Mouse (Mus musculus): ENCODE results near the gene Tnk2. TPM values are rescaled to one million over a fixed set of nuclear protein-coding genes. Genes with fewer than 3 reads are reported as not detected.

Gene Tnk2
- polyA plus RNA-seq, 1 experiment = 35.0 TPM

GRCm38 (mm10) chr16:32641440-32642219 is 2.0 kb upstream of the Tnk2 start:
- Histone ChIP-seq H3K36me3 (ENCODE audit: control insufficient read depth, insufficient read depth) (no peaks in the 10 kb centered on the region), H3K27me3 (ENCODE audit: control insufficient read depth, insufficient read depth, insufficient read length) (no peaks in the 10 kb centered on the region), H3K4me3 (no peak overlapping the region), H3ac (ENCODE audit: control insufficient read depth, insufficient read length) (no peak overlapping the region), H3K4me2 (ENCODE audit: low read depth) (no peak overlapping the region), H3K79me2 (ENCODE audit: control insufficient read depth, insufficient read depth) (peaks cover 8% of the 10 kb centered on the region)
- no peak for TF ChIP-seq MYOG (IDR thresholded peaks at IDR 0.05; ENCODE audit: control insufficient read depth in 1 of 3, insufficient read depth in 1 of 3, insufficient read length in 2 of 3, low read depth in 2 of 3)
- TF ChIP-seq POLR2A (IDR thresholded peaks at IDR 0.05; ENCODE audit: insufficient read length, low read depth) = no peak
- TF ChIP-seq CEBPB (IDR thresholded peaks at IDR 0.05; ENCODE audit: insufficient read depth, poor library complexity, severe bottlenecking) = no peak
- no peak for TF ChIP-seq SRF (IDR thresholded peaks at IDR 0.05; ENCODE audit: control insufficient read depth, insufficient read length, low read depth)
- TF ChIP-seq USF1 (IDR thresholded peaks at IDR 0.05; ENCODE audit: low read depth) = no peak
- TF ChIP-seq TCF12 (IDR thresholded peaks at IDR 0.05; ENCODE audit: insufficient read depth, poor library complexity, severe bottlenecking) = no peak
- no peak for TF ChIP-seq REST (IDR thresholded peaks at IDR 0.05; ENCODE audit: insufficient read depth, insufficient read length)
- no peak for TF ChIP-seq TCF3 (IDR thresholded peaks at IDR 0.05; ENCODE audit: insufficient read length, low read depth)
- TF ChIP-seq MAX (IDR thresholded peaks at IDR 0.05; ENCODE audit: low read depth) = no peak
- no peak for TF ChIP-seq POLR2AphosphoS2 (IDR thresholded peaks at IDR 0.05; ENCODE audit: insufficient read length, low read depth)
- TF ChIP-seq E2F4 (IDR thresholded peaks at IDR 0.05; ENCODE audit: insufficient read depth) = no peak
- no peak for TF ChIP-seq MYOD1 (IDR thresholded peaks at IDR 0.05; ENCODE audit: control insufficient read depth in 1 of 3, insufficient read length in 2 of 3, low read depth in 2 of 3)

DNA sequence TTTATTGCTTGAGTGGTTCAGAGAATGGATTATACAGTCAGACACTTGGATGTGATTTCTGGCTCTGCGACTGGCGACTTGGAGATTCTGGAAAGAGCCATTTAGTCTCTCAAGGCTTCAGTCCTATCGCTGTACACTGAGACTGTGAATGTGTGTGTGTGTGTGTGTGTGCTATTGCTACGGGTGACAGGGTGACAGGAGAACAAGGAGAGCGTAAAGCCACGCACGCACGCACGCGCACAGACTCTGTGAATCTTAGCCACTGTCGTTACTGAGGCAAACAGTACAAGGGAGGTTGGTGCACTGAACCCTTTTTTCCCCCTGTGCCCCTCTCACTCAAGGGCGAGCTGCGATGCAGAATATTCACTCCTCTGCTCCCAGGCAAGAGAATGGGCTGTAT is 1.4 kb upstream of the Tnk2 start:
- Histone ChIP-seq H3K27me3 (ENCODE audit: control insufficient read depth, insufficient read depth, insufficient read length) (no peaks in the 10 kb centered on the region), H3K4me3 (no peak overlapping the region), H3ac (ENCODE audit: control insufficient read depth, insufficient read length) (no peak overlapping the region), H3K36me3 (ENCODE audit: control insufficient read depth, insufficient read depth) (no peaks in the 10 kb centered on the region), H3K79me2 (ENCODE audit: control insufficient read depth, insufficient read depth) (peaks cover 14% of the 10 kb centered on the region), H3K4me2 (ENCODE audit: low read depth) (no peak overlapping the region)
- TF ChIP-seq MAX (IDR thresholded peaks at IDR 0.05; ENCODE audit: low read depth) (no peak), MYOG (IDR thresholded peaks at IDR 0.05; ENCODE audit: control insufficient read depth in 1 of 3, insufficient read depth in 1 of 3, insufficient read length in 2 of 3, low read depth in 2 of 3) (no peak), POLR2AphosphoS2 (IDR thresholded peaks at IDR 0.05; ENCODE audit: insufficient read length, low read depth) (no peak), POLR2A (IDR thresholded peaks at IDR 0.05; ENCODE audit: insufficient read length, low read depth) (no peak), TCF3 (IDR thresholded peaks at IDR 0.05; ENCODE audit: insufficient read length, low read depth) (no peak), TCF12 (IDR thresholded peaks at IDR 0.05; ENCODE audit: insufficient read depth, poor library complexity, severe bottlenecking) (no peak), USF1 (IDR thresholded peaks at IDR 0.05; ENCODE audit: low read depth) (no peak), REST (IDR thresholded peaks at IDR 0.05; ENCODE audit: insufficient read depth, insufficient read length) (no peak), CEBPB (IDR thresholded peaks at IDR 0.05; ENCODE audit: insufficient read depth, poor library complexity, severe bottlenecking) (no peak), E2F4 (IDR thresholded peaks at IDR 0.05; ENCODE audit: insufficient read depth) (no peak), SRF (IDR thresholded peaks at IDR 0.05; ENCODE audit: control insufficient read depth, insufficient read length, low read depth) (no peak), MYOD1 (IDR thresholded peaks at IDR 0.05; ENCODE audit: control insufficient read depth in 1 of 3, insufficient read length in 2 of 3, low read depth in 2 of 3) (no peak)

- Histone ChIP-seq H3K4me3 (peak overlapping the region; percentile 25), H3ac (ENCODE audit: control insufficient read depth, insufficient read length) (peak overlapping the region; percentile 86), H3K4me2 (ENCODE audit: low read depth) (peak overlapping the region; percentile 79), H3K36me3 (ENCODE audit: control insufficient read depth, insufficient read depth) (no peaks in the 10 kb centered on the region), H3K79me2 (ENCODE audit: control insufficient read depth, insufficient read depth) (peaks cover 34% of the 10 kb centered on the region), H3K27me3 (ENCODE audit: control insufficient read depth, insufficient read depth, insufficient read length) (no peaks in the 10 kb centered on the region)
- no peak for TF ChIP-seq MYOG (IDR thresholded peaks at IDR 0.05; ENCODE audit: control insufficient read depth in 1 of 3, insufficient read depth in 1 of 3, insufficient read length in 2 of 3, low read depth in 2 of 3)
- no peak for TF ChIP-seq CEBPB (IDR thresholded peaks at IDR 0.05; ENCODE audit: insufficient read depth, poor library complexity, severe bottlenecking)
- TF ChIP-seq POLR2A (IDR thresholded peaks at IDR 0.05; ENCODE audit: insufficient read length, low read depth) = no peak
- no peak for TF ChIP-seq E2F4 (IDR thresholded peaks at IDR 0.05; ENCODE audit: insufficient read depth)
- TF ChIP-seq TCF3 (IDR thresholded peaks at IDR 0.05; ENCODE audit: insufficient read length, low read depth) = no peak
- no peak for TF ChIP-seq SRF (IDR thresholded peaks at IDR 0.05; ENCODE audit: control insufficient read depth, insufficient read length, low read depth)
- no peak for TF ChIP-seq TCF12 (IDR thresholded peaks at IDR 0.05; ENCODE audit: insufficient read depth, poor library complexity, severe bottlenecking)
- TF ChIP-seq REST (IDR thresholded peaks at IDR 0.05; ENCODE audit: insufficient read depth, insufficient read length) = no peak
- TF ChIP-seq MYOD1 (IDR thresholded peaks at IDR 0.05; ENCODE audit: control insufficient read depth in 1 of 3, insufficient read length in 2 of 3, low read depth in 2 of 3) = no peak
Observed at GRCm38 (mm10) chr16:32644069-32644800, 561 bp downstream of the Tnk2 start.

DNA sequence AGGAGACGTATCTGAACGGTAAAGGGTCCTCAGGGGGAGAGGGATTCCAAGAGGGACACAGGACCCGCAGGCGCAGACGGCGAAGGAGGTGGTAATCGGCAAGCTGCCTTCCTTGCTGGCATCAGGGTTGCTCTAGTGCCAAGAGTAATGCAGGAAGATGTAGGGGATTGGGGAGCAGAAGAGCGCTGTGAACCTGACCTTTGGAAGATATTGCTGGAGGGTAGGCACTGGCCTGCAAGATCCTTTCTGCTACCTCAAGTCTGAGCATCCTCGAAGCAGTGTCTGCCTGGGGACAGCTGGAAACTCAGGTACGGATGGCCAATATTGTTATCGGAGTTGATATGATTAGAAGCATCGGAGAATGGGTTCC is 1.1 kb downstream of the Tnk2 start:
- Histone ChIP-seq H3K27me3 (ENCODE audit: control insufficient read depth, insufficient read depth, insufficient read length) (no peaks in the 10 kb centered on the region), H3K4me3 (peak overlapping the region; percentile 25), H3K4me2 (ENCODE audit: low read depth) (peak overlapping the region; percentile 79), H3ac (ENCODE audit: control insufficient read depth, insufficient read length) (peak overlapping the region; percentile 86), H3K36me3 (ENCODE audit: control insufficient read depth, insufficient read depth) (no peaks in the 10 kb centered on the region), H3K79me2 (ENCODE audit: control insufficient read depth, insufficient read depth) (peaks cover 34% of the 10 kb centered on the region)
- TF ChIP-seq MYOD1 (IDR thresholded peaks at IDR 0.05; ENCODE audit: control insufficient read depth in 1 of 3, insufficient read length in 2 of 3, low read depth in 2 of 3) = no peak
- no peak for TF ChIP-seq TCF3 (IDR thresholded peaks at IDR 0.05; ENCODE audit: insufficient read length, low read depth)
- no peak for TF ChIP-seq REST (IDR thresholded peaks at IDR 0.05; ENCODE audit: insufficient read depth, insufficient read length)
- no peak for TF ChIP-seq MYOG (IDR thresholded peaks at IDR 0.05; ENCODE audit: control insufficient read depth in 1 of 3, insufficient read depth in 1 of 3, insufficient read length in 2 of 3, low read depth in 2 of 3)
- TF ChIP-seq POLR2AphosphoS2 (IDR thresholded peaks at IDR 0.05; ENCODE audit: insufficient read length, low read depth) = no peak
- no peak for TF ChIP-seq SRF (IDR thresholded peaks at IDR 0.05; ENCODE audit: control insufficient read depth, insufficient read length, low read depth)
- TF ChIP-seq CEBPB (IDR thresholded peaks at IDR 0.05; ENCODE audit: insufficient read depth, poor library complexity, severe bottlenecking) = no peak
- no peak for TF ChIP-seq TCF12 (IDR thresholded peaks at IDR 0.05; ENCODE audit: insufficient read depth, poor library complexity, severe bottlenecking)
- no peak for TF ChIP-seq POLR2A (IDR thresholded peaks at IDR 0.05; ENCODE audit: insufficient read length, low read depth)
- no peak for TF ChIP-seq USF1 (IDR thresholded peaks at IDR 0.05; ENCODE audit: low read depth)
- no peak for TF ChIP-seq E2F4 (IDR thresholded peaks at IDR 0.05; ENCODE audit: insufficient read depth)
- no peak for TF ChIP-seq MAX (IDR thresholded peaks at IDR 0.05; ENCODE audit: low read depth)

Data from myocyte (in vitro differentiated cells).